Mouse (Mus musculus) limb, embryonic 12.5 days (tissue): Measurements from ENCODE around the gene Crebl2. TPM values are rescaled to one million over a fixed set of nuclear protein-coding genes. Genes with fewer than 3 reads are reported as not detected.

Experiments used
- ATAC-seq: fragments of 200-750 bp; cut with Nextera tagmentation; 2 replicates; pipeline ENCODE4 v1.8.0; 2017; ENCODE audit warnings: low read depth, moderate TSS enrichment; ENCODE audit not compliant: insufficient number of reproducible peaks, insufficient read depth, low FRiP score, low TSS enrichment
- H3K27ac ChIP-seq: fragments of 300-500 bp; sonication (generic); 2 replicates; pipeline ENCODE4 v1.5.1; 2016; ENCODE audit warnings: mild to moderate bottlenecking, moderate library complexity
- H3K27me3 ChIP-seq: fragments of 300-500 bp; sonication (generic); 2 replicates; pipeline ENCODE4 v1.6.1; 2016; ENCODE audit warnings: mild to moderate bottlenecking, moderate library complexity
- H3K36me3 ChIP-seq: fragments of 300-500 bp; sonication (generic); 2 replicates; pipeline ENCODE4 v1.6.1; 2016; ENCODE audit warnings: mild to moderate bottlenecking, moderate library complexity
- H3K4me1 ChIP-seq: fragments of 300-500 bp; sonication (generic); replicated peaks from 2 replicates; pipeline ENCODE4 v1.6.1; 2016
- H3K4me2 ChIP-seq: fragments of 300-500 bp; sonication (generic); 2 replicates; pipeline ENCODE4 v1.6.1; 2016; ENCODE audit warnings: mild to moderate bottlenecking, moderate library complexity
- H3K4me3 ChIP-seq: fragments of 300-500 bp; sonication (generic); replicated peaks from 2 replicates; pipeline ENCODE4 v1.5.1; 2016; ENCODE audit warnings: mild to moderate bottlenecking
- H3K9ac ChIP-seq: fragments of 300-500 bp; sonication (generic); replicated peaks from 2 replicates; pipeline ENCODE4 v1.6.1; 2016; ENCODE audit warnings: mild to moderate bottlenecking, moderate library complexity
- H3K9me3 ChIP-seq: fragments of 300-500 bp; sonication (generic); 2 replicates; pipeline ENCODE4 v1.6.1; 2016; ENCODE audit warnings: mild to moderate bottlenecking, moderate library complexity
- WGBS: fragments of 180-500 bp; shearing (Covaris S2); methylation state at CpG from one replicate; pipeline ENCODE4 v1.1.7; 2016; 5-methylcytosine and 5-hydroxymethylcytosine counted together
- polyA plus RNA-seq: library from polyadenylated mRNA; unstranded; fragments of >200 nt; fragmentation: Nextera tagmentation; extraction: Ambion mirVana; gene quantifications from 2 replicates; pipeline ENCODE4 v1.2.1, GENCODE M21; 2016

The Crebl2 gene
- polyA plus RNA-seq, 1 experiment from 2014 or later: 1.7 TPM

GRCm38 (mm10) chr6:134822844-134823243 lies 7.1 kb upstream of the Crebl2 start:
- WGBS: 71% methylated on average over 10 of the region's 10 CpGs
- H3K27me3 ChIP-seq: no peaks in the 10 kb centered on the region
- no peak overlapping the region for H3K4me2 ChIP-seq
- no peaks in the 10 kb centered on the region for H3K9me3 ChIP-seq
- H3K4me3 ChIP-seq: no peak overlapping the region
- no peak for ATAC-seq
- no peaks in the 10 kb centered on the region for H3K36me3 ChIP-seq
- no peaks in the 10 kb centered on the region for H3K4me1 ChIP-seq
- no peak overlapping the region for H3K27ac ChIP-seq
- H3K9ac ChIP-seq: no peak overlapping the region

DNA sequence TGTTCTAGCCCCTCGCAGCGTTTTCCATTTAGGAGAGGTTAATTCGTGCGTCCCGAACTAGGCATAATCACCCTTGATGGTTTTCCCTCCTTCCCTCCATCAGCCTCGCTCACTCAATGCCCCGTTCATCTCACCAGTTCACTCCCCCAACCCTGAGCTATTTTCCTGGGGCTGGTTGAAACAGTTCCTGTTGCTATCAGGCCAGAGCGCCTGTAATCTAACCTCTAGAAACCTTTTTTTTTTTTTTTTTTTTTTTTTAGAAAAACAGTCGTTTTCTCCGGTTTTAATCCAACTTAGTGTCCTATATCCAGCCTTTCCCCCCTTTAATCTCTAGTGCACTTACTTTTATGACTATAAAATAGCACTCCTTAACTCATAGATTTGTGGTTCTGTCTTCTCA lies 822 bp downstream of the Crebl2 start:
- Histone ChIP-seq H3K9ac (peak overlapping the region; percentile 69; the same call in 1 of the 2 replicates), H3K4me3 (peak overlapping the region; percentile 72), H3K27me3 (no peaks in the 10 kb centered on the region), H3K9me3 (0 out of 2 replicates have a peak, but pooled peaks cover 3% of the 10 kb centered on the region), H3K4me1 (peaks cover 6% of the 10 kb centered on the region; the same call in 1 of the 2 replicates), H3K27ac (no peak overlapping the region), H3K4me2 (peak overlapping the region; percentile 74), H3K36me3 (no peaks in the 10 kb centered on the region)
- WGBS: 5% methylated on average over 10 of the region's 10 CpGs
- ATAC-seq: no peak

DNA sequence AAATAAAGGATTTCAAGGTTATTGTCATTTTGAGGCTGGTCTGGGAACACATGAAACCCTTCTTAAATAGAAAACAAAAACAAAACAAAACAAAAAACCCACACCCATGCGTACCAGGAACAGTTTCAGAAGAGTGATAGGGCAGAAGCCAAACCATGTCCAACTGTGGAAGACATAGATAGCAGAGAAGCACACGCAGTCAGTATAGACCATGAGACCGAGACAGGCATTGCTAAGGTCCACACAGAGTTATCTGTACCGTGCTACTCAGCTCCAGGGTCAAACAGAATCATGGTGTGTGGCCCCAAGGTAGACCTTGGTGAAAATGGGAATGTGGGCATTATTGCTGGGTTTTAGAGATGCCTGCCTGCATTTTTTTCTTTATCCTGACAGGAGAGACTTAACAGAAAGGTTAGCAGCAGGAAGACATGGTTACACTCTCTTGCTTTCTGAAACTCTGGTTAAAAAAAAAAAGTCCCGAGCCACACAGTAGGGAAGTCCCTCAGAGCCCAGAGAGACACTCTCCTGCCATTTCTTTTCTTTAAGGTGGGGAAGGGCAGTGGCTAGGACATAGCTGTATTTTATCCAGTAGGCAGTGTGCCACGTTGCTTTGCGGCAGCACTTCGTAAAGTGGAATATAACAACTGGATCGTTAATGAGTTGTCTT lies 4.8 kb downstream of the Crebl2 start:
- Histone ChIP-seq H3K9me3 (no peaks in the 10 kb centered on the region), H3K36me3 (no peaks in the 10 kb centered on the region), H3K27ac (no peak overlapping the region), H3K4me3 (no peak overlapping the region), H3K4me2 (no peak overlapping the region), H3K27me3 (no peaks in the 10 kb centered on the region), H3K9ac (no peak overlapping the region), H3K4me1 (no peaks in the 10 kb centered on the region)
- WGBS: 68% methylated on average over 9 of the region's 9 CpGs
- ATAC-seq: no peak

- Histone ChIP-seq H3K36me3 (no peaks in the 10 kb centered on the region), H3K27me3 (no peaks in the 10 kb centered on the region), H3K27ac (no peak overlapping the region), H3K9ac (no peak overlapping the region), H3K4me1 (no peaks in the 10 kb centered on the region), H3K4me2 (no peak overlapping the region), H3K4me3 (no peak overlapping the region), H3K9me3 (no peaks in the 10 kb centered on the region)
- 87% methylated on average over 4 of the region's 4 CpGs for WGBS
- no peak for ATAC-seq
Measured at GRCm38 (mm10) chr6:134838111-134838510, 8.2 kb downstream of the Crebl2 start.

DNA sequence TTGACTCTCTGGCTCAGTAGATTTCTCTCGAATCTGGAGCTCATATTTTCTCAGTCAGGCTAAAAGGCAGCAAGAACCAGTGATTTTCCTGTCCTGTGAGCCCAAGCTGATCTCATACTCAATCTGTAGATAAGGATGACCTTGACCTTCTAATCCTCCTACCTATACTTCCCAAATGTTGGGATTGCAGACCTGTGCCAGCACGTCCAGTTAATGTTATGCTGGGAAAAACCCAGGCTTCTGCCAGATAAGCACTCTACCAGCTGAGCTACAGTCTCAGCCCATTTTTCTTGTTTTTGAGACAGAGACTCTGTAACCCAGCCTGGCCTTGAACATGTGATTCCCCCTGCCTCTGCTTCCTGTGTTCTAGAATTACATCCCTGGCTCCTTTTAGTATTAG lies 10.4 kb downstream of the Crebl2 start:
- H3K9ac ChIP-seq: no peak overlapping the region
- no peak overlapping the region for H3K27ac ChIP-seq
- no peak for ATAC-seq
- H3K4me3 ChIP-seq: no peak overlapping the region
- no peaks in the 10 kb centered on the region for H3K27me3 ChIP-seq
- H3K36me3 ChIP-seq: no peaks in the 10 kb centered on the region
- no peaks in the 10 kb centered on the region for H3K9me3 ChIP-seq
- no peak overlapping the region for H3K4me2 ChIP-seq
- 77% methylated on average over 2 of the region's 2 CpGs for WGBS
- H3K4me1 ChIP-seq: no peaks in the 10 kb centered on the region

- Histone ChIP-seq H3K27me3 (no peaks in the 10 kb centered on the region), H3K9me3 (no peaks in the 10 kb centered on the region), H3K4me1 (no peaks in the 10 kb centered on the region), H3K4me2 (no peak overlapping the region), H3K9ac (no peak overlapping the region), H3K36me3 (no peaks in the 10 kb centered on the region), H3K27ac (no peak overlapping the region), H3K4me3 (no peak overlapping the region)
- no peak for ATAC-seq
- WGBS: 63% methylated on average over 4 of the region's 4 CpGs
Measured at GRCm38 (mm10) chr6:134845726-134846125, 15.8 kb downstream of the Crebl2 start.

GRCm38 (mm10) chr6:134846308-134846707 lies 16.4 kb downstream of the Crebl2 start:
- WGBS: 79% methylated on average over 6 of the region's 6 CpGs
- Histone ChIP-seq H3K27me3 (no peaks in the 10 kb centered on the region), H3K36me3 (no peaks in the 10 kb centered on the region), H3K4me2 (no peak overlapping the region), H3K27ac (no peak overlapping the region), H3K9ac (no peak overlapping the region), H3K9me3 (no peaks in the 10 kb centered on the region), H3K4me1 (no peaks in the 10 kb centered on the region), H3K4me3 (no peak overlapping the region)
- ATAC-seq: no peak

- Histone ChIP-seq H3K27me3 (no peaks in the 10 kb centered on the region), H3K27ac (no peak overlapping the region), H3K4me1 (no peaks in the 10 kb centered on the region), H3K9ac (no peak overlapping the region), H3K4me3 (no peak overlapping the region), H3K9me3 (no peaks in the 10 kb centered on the region), H3K36me3 (no peaks in the 10 kb centered on the region), H3K4me2 (no peak overlapping the region)
- no peak for ATAC-seq
- WGBS: 90% methylated on average over 4 of the region's 4 CpGs
Measured at GRCm38 (mm10) chr6:134847550-134847949, 17.6 kb downstream of the Crebl2 start.

DNA sequence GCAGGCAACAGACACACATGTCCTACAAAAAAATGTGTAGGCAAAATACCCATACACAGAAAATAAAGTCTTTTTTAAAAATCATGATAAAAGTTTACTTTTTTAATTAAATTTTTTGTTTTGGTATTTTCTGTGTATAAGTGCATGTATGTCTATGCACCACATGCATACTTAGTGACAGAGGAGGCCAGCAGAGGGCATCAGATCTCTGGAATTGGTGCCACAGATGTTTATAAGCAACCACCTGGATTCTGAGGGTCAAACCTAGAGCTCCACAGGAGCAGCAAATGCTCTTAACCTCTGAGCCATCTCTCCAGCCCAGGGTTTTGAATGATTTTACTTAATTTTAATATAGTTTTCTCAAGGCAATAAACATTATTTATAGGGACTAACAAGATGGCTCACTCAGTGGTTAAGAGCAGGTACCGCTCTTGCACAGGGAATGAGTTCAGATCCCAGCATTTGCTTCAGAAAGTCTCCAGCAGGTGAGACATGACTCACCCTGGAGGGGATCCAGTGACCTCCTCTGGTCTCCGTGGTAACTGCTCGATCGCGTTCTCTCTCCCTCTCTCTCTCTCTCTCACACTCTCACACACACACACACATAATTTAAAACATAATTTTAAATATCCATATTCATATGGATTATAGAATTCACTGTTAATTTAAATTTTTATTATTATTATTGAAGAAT lies 18.4 kb downstream of the Crebl2 start:
- Histone ChIP-seq H3K27ac (no peak overlapping the region), H3K4me3 (no peak overlapping the region), H3K9me3 (no peaks in the 10 kb centered on the region), H3K9ac (no peak overlapping the region), H3K27me3 (no peaks in the 10 kb centered on the region), H3K4me2 (no peak overlapping the region), H3K36me3 (no peaks in the 10 kb centered on the region), H3K4me1 (no peaks in the 10 kb centered on the region)
- ATAC-seq: no peak
- 78% methylated on average over 5 of the region's 5 CpGs for WGBS

GRCm38 (mm10) chr6:134849461-134849860 lies 19.5 kb downstream of the Crebl2 start:
- H3K4me1 ChIP-seq: no peaks in the 10 kb centered on the region
- H3K27ac ChIP-seq: no peak overlapping the region
- WGBS: 83% methylated on average over 2 of the region's 2 CpGs
- H3K36me3 ChIP-seq: no peaks in the 10 kb centered on the region
- H3K4me3 ChIP-seq: no peak overlapping the region
- ATAC-seq: no peak
- H3K27me3 ChIP-seq: no peaks in the 10 kb centered on the region
- no peaks in the 10 kb centered on the region for H3K9me3 ChIP-seq
- H3K9ac ChIP-seq: no peak overlapping the region
- H3K4me2 ChIP-seq: no peak overlapping the region

DNA sequence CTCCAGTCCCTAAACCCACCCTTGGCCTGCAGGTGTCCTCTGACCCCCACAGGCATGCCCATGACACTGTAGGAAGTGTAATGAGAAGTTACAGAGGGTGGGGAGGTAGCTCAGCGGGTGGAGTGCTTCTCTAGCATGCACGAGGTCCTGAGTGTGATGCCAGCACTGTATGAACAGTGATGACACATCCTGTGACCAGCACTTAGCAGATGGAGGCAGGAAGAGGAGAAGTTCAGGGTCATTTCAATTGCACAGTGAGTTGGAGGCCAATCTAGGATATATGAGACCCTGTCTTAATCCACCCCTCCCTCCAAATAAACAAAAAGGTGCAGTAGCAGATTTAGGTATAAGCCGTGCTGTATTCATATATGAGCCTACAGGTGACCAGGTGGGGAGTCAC lies 20.0 kb downstream of the Crebl2 start:
- Histone ChIP-seq H3K9ac (no peak overlapping the region), H3K4me3 (no peak overlapping the region), H3K36me3 (no peaks in the 10 kb centered on the region), H3K4me2 (no peak overlapping the region), H3K27ac (no peak overlapping the region), H3K4me1 (no peaks in the 10 kb centered on the region), H3K27me3 (no peaks in the 10 kb centered on the region), H3K9me3 (no peaks in the 10 kb centered on the region)
- WGBS: 78% methylated on average over 3 of the region's 3 CpGs
- ATAC-seq: no peak

GRCm38 (mm10) chr6:134854782-134855181 lies 24.8 kb downstream of the Crebl2 start:
- peaks cover 6% of the 10 kb centered on the region for H3K36me3 ChIP-seq
- no peak overlapping the region for H3K27ac ChIP-seq
- H3K4me1 ChIP-seq: no peaks in the 10 kb centered on the region
- H3K27me3 ChIP-seq: no peaks in the 10 kb centered on the region
- H3K4me2 ChIP-seq: no peak overlapping the region
- ATAC-seq: no peak
- WGBS: 70% methylated on average over 5 of the region's 5 CpGs
- H3K9me3 ChIP-seq: no peaks in the 10 kb centered on the region
- no peak overlapping the region for H3K9ac ChIP-seq
- H3K4me3 ChIP-seq: no peak overlapping the region
